8 mouse cellular contexts compared by ENCODE assay signal in the genomic region with DNA sequence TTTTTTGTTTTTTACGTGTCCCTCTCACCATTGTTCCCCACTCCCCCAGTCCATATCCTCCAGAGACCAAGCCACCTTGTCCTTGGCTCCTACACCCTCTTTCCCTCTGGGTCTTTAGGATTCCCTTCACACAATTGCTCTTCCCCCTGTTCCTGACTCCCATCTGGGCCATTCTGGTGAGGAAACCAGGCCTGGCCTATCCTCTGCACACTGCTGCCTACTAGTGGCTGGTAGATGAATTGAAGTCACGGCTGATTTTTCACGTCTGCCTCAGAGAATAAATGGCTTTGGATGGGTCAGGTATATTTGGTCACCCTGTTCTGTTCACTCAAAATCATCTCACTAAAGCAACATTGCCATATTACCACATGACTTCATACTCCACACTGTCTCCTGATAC. TPM values are rescaled to one million over a fixed set of nuclear protein-coding genes. Genes with fewer than 3 reads are reported as not detected.
DNase-seq lines count a peak whose midpoint lies in the region; ATAC-seq lines count a peak whose summit lies in the region.

No protein-coding gene starts in this region.

- ATAC-seq in erythroblast, adult 5-6 weeks (replicated peaks; ENCODE audit: low FRiP score, poor library complexity, severe bottlenecking), result peak; percentile 54; the same call in 1 of the 2 replicates

- peak; percentile 39 for DNase-seq in gastrocnemius, adult 18-20 months (ENCODE audit: low spot score)
- DNase-seq in gastrocnemius, postnatal 10 days, result no peak
- DNase-seq in 416B (ENCODE audit: low read depth) (peak; percentile 78), NIH3T3 (ENCODE audit: low read depth) (peak; percentile 83)
- peak; percentile 68 for DNase-seq in lung, postnatal 36 days
- no peak for DNase-seq in neural tube, embryonic 10.5 days (ENCODE audit: extremely low spot score, low spot score)
- no peak for DNase-seq in frontal cortex, postnatal 25 days (ENCODE audit: low spot score in 2 of 2)

RNA-seq across cellular contexts. Expression of a gene that starts 31.6 kb away (rescaled TPM):
- 1 to 10 TPM; 6.2 to 7.5 TPM for total RNA-seq in gastrocnemius, adult 18-20 months (2021)
- 1 to 10 TPM; 5.2 to 5.4 TPM for total RNA-seq in gastrocnemius, postnatal 10 days (2021)
- total RNA-seq in erythroblast, adult 5-6 weeks (2015; ENCODE audit: low replicate concordance), result 0.38 and 2.7 TPM in 2 replicates
- 1.1 and 1.4 TPM in 2 replicates for total RNA-seq in erythroblast, adult 5-6 weeks (2017; ENCODE audit: low replicate concordance)

RNA-seq across cellular contexts. Expression of a gene that starts 33.9 kb away (rescaled TPM):
- total RNA-seq in gastrocnemius, adult 18-20 months (2021), result 10 to 100 TPM; 18.5 TPM
- total RNA-seq in gastrocnemius, postnatal 10 days (2021), result 1 to 10 TPM; 8.7 to 8.9 TPM
- 2.3 and 4.2 TPM in 2 replicates for total RNA-seq in erythroblast, adult 5-6 weeks (2015; ENCODE audit: low replicate concordance)
- 3.1 and 4.0 TPM in 2 replicates for total RNA-seq in erythroblast, adult 5-6 weeks (2017; ENCODE audit: low replicate concordance)

RNA-seq across cellular contexts. Expression of a gene that starts 49.7 kb away (rescaled TPM):
- total RNA-seq in gastrocnemius, adult 18-20 months (2021), result not detected
- 1 to 10 TPM in 1 of 2 experiments, under 1 TPM in 1; 0.49 to 1.9 TPM for total RNA-seq in gastrocnemius, postnatal 10 days (2021)
- total RNA-seq in erythroblast, adult 5-6 weeks (2015; ENCODE audit: low replicate concordance), result 938 and 1,091 TPM in 2 replicates
- 1,195 and 1,321 TPM in 2 replicates for total RNA-seq in erythroblast, adult 5-6 weeks (2017; ENCODE audit: low replicate concordance)

RNA-seq across cellular contexts. Expression of a gene that starts 55.0 kb away (rescaled TPM):
- total RNA-seq in gastrocnemius, adult 18-20 months (2021), result 10 to 100 TPM in 1 of 2 experiments, 1 to 10 TPM in 1; 9.3 to 12.2 TPM
- 10 to 100 TPM; 38.2 to 44.7 TPM for total RNA-seq in gastrocnemius, postnatal 10 days (2021)
- total RNA-seq in erythroblast, adult 5-6 weeks (2015; ENCODE audit: low replicate concordance), result 21.7 and 32.1 TPM in 2 replicates
- total RNA-seq in erythroblast, adult 5-6 weeks (2017; ENCODE audit: low replicate concordance), result 36.0 and 124 TPM in 2 replicates

Comparison
In these comparisons a context has a peak if more than half of its experiments do, and no peak if none do; other contexts are left out.
1. DNase-seq: peak in gastrocnemius, adult 18-20 months (single experiment), 416B (single experiment), NIH3T3 (single experiment) and lung, postnatal 36 days (single experiment); none in gastrocnemius, postnatal 10 days (single experiment), neural tube, embryonic 10.5 days (single experiment) and frontal cortex, postnatal 25 days (0 of 2).
2. RNA of a gene that starts 49.7 kb away (total RNA-seq): 938 to 1,321 TPM in erythroblast, adult 5-6 weeks; 0.49 to 1.9 TPM in gastrocnemius, postnatal 10 days and not detected in gastrocnemius, adult 18-20 months; every median in the first group is over 100 times any median in the second.